Mouse (Mus musculus): ENCODE measurements at regions not wholly inside any gene's neighbourhood (a gene's known extent, or its start where the extent isn't known, plus 50 kb on each side); places are given as distances from the start of the nearest gene placed in this dataset.

- Histone ChIP-seq H3K4me1 (ENCODE audit: control insufficient read depth, insufficient read depth, low read length) (no peaks in the 10 kb centered on the region), H3K27me3 (ENCODE audit: control insufficient read depth, insufficient read depth, low read length) (no peaks in the 10 kb centered on the region), H3K4me3 (ENCODE audit: control insufficient read depth, low read depth, low read length) (no peak overlapping the region), H3K27ac (ENCODE audit: control insufficient read depth, insufficient read depth, low read depth, low read length) (no peak overlapping the region), H3K36me3 (ENCODE audit: control insufficient read depth, insufficient read depth, low read length) (no peaks in the 10 kb centered on the region)
- TF ChIP-seq CTCF (IDR thresholded peaks at IDR 0.05; ENCODE audit: control insufficient read depth, insufficient read depth, insufficient replicate concordance, low read depth, low read length) (no peak), POLR2A (IDR thresholded peaks at IDR 0.05; ENCODE audit: control insufficient read depth, low read depth, low read length) (no peak)
These were observed 152.9 kb downstream of the Hlx start for GRCm38 (mm10) chr1:184579475-184579874.

GRCm38 (mm10) chr1:184576527-184576926, 155.9 kb downstream of the Hlx start:
- Histone ChIP-seq H3K36me3 (ENCODE audit: control insufficient read depth, insufficient read depth, low read length) (no peaks in the 10 kb centered on the region), H3K4me3 (ENCODE audit: control insufficient read depth, low read depth, low read length) (no peak overlapping the region), H3K27me3 (ENCODE audit: control insufficient read depth, insufficient read depth, low read length) (no peaks in the 10 kb centered on the region), H3K4me1 (ENCODE audit: control insufficient read depth, insufficient read depth, low read length) (no peaks in the 10 kb centered on the region), H3K27ac (ENCODE audit: control insufficient read depth, insufficient read depth, low read depth, low read length) (no peak overlapping the region)
- TF ChIP-seq CTCF (IDR thresholded peaks at IDR 0.05; ENCODE audit: control insufficient read depth, insufficient read depth, insufficient replicate concordance, low read depth, low read length) (no peak), POLR2A (IDR thresholded peaks at IDR 0.05; ENCODE audit: control insufficient read depth, low read depth, low read length) (no peak)

GRCm38 (mm10) chr1:184573325-184573724, 159.1 kb downstream of the Hlx start:
- H3K4me1 ChIP-seq (ENCODE audit: control insufficient read depth, insufficient read depth, low read length), result no peaks in the 10 kb centered on the region
- no peak for TF ChIP-seq CTCF (IDR thresholded peaks at IDR 0.05; ENCODE audit: control insufficient read depth, insufficient read depth, insufficient replicate concordance, low read depth, low read length)
- TF ChIP-seq POLR2A (IDR thresholded peaks at IDR 0.05; ENCODE audit: control insufficient read depth, low read depth, low read length), result no peak

DNA sequence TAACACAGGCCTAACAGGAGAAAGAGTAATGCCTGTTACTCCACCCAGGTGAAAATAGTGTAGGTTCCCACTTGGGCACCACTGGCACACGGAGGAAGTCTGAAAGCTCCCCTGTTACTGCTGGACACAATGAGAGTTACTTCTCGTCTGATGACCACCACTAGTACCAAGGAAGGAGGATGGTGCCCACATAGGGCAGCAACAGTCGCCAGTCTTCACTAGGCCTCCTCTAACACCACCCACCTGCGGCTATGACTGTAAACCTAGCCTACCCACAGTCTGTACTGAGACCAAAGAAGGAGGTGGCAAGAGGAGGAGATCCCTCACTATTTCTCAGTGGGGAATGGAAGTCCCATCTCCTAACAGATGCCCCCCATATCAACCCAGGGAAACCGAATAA, 161.7 kb downstream of the Hlx start:
- Histone ChIP-seq H3K27me3 (ENCODE audit: control insufficient read depth, insufficient read depth, low read length) (no peaks in the 10 kb centered on the region), H3K4me1 (ENCODE audit: control insufficient read depth, insufficient read depth, low read length) (no peaks in the 10 kb centered on the region), H3K4me3 (ENCODE audit: control insufficient read depth, low read depth, low read length) (no peak overlapping the region), H3K27ac (ENCODE audit: control insufficient read depth, insufficient read depth, low read depth, low read length) (no peak overlapping the region), H3K36me3 (ENCODE audit: control insufficient read depth, insufficient read depth, low read length) (no peaks in the 10 kb centered on the region)
- TF ChIP-seq POLR2A (IDR thresholded peaks at IDR 0.05; ENCODE audit: control insufficient read depth, low read depth, low read length) (no peak), CTCF (IDR thresholded peaks at IDR 0.05; ENCODE audit: control insufficient read depth, insufficient read depth, insufficient replicate concordance, low read depth, low read length) (no peak)

More at GRCm38 (mm10) chr1:184573325-184573724, 159.1 kb downstream of the Hlx start:
- H3K27ac ChIP-seq (ENCODE audit: control insufficient read depth, insufficient read depth, low read depth, low read length), result no peak overlapping the region
- H3K36me3 ChIP-seq (ENCODE audit: control insufficient read depth, insufficient read depth, low read length), result no peaks in the 10 kb centered on the region
- no peaks in the 10 kb centered on the region for H3K27me3 ChIP-seq (ENCODE audit: control insufficient read depth, insufficient read depth, low read length)
- no peak overlapping the region for H3K4me3 ChIP-seq (ENCODE audit: control insufficient read depth, low read depth, low read length)

- no peak overlapping the region for H3K4me3 ChIP-seq (ENCODE audit: control insufficient read depth, low read depth, low read length)
- H3K27me3 ChIP-seq (ENCODE audit: control insufficient read depth, insufficient read depth, low read length), result no peaks in the 10 kb centered on the region
- no peaks in the 10 kb centered on the region for H3K36me3 ChIP-seq (ENCODE audit: control insufficient read depth, insufficient read depth, low read length)
- no peaks in the 10 kb centered on the region; the same call in 1 of the 2 replicates for H3K4me1 ChIP-seq (ENCODE audit: control insufficient read depth, insufficient read depth, low read length)
- TF ChIP-seq CTCF (IDR thresholded peaks at IDR 0.05; ENCODE audit: control insufficient read depth, insufficient read depth, insufficient replicate concordance, low read depth, low read length) (no peak), POLR2A (IDR thresholded peaks at IDR 0.05; ENCODE audit: control insufficient read depth, low read depth, low read length) (no peak)
- H3K27ac ChIP-seq (ENCODE audit: control insufficient read depth, insufficient read depth, low read depth, low read length), result no peak overlapping the region
These were observed 169.5 kb downstream of the Hlx start for GRCm38 (mm10) chr1:184562926-184563325.

DNA sequence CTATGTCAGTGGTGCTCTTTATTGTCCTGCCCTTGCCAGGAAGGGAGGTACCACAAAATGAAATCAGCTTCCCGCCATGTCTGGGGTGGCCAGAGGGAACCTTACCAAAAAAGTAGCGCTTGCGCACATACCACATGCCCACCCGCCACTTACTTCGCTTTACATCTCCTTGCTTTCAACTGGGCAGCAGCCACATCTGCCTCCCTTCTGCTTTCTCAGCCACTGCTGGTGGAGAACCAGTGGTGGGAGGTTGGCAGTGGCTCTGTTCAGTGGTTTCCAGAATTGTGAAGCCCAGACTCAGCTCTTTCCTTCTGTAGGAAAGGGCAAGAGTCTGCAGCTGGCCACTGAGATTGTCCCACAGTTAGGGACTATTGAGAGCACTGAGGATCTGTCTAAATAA, 170.2 kb downstream of the Hlx start:
- Histone ChIP-seq H3K27me3 (ENCODE audit: control insufficient read depth, insufficient read depth, low read length) (no peaks in the 10 kb centered on the region), H3K4me3 (ENCODE audit: control insufficient read depth, low read depth, low read length) (no peak overlapping the region), H3K4me1 (ENCODE audit: control insufficient read depth, insufficient read depth, low read length) (no peaks in the 10 kb centered on the region; the same call in 1 of the 2 replicates), H3K27ac (ENCODE audit: control insufficient read depth, insufficient read depth, low read depth, low read length) (no peak overlapping the region), H3K36me3 (ENCODE audit: control insufficient read depth, insufficient read depth, low read length) (no peaks in the 10 kb centered on the region)
- TF ChIP-seq CTCF (IDR thresholded peaks at IDR 0.05; ENCODE audit: control insufficient read depth, insufficient read depth, insufficient replicate concordance, low read depth, low read length) (no peak), POLR2A (IDR thresholded peaks at IDR 0.05; ENCODE audit: control insufficient read depth, low read depth, low read length) (no peak)

DNA sequence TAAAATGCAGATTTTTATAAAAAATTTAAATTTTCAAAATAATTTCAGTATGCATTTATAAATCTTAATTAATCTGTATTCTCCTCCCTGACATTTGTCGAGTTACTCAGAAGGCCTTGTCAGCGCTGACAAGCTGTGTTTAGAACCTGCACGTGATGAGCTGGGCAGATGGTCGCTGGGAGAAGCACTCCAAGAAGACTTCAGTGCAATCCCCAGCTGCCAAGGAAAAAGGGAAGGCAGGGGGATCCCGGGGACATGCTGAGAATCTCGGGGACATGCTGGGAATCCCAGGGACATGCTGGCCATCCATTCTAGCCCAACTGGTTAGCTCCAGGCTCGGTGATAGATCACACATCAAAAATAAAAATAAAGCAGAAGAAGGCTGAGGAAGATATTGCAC, 172.9 kb downstream of the Hlx start:
- TF ChIP-seq POLR2A (IDR thresholded peaks at IDR 0.05; ENCODE audit: control insufficient read depth, low read depth, low read length), result no peak
- no peak for TF ChIP-seq CTCF (IDR thresholded peaks at IDR 0.05; ENCODE audit: control insufficient read depth, insufficient read depth, insufficient replicate concordance, low read depth, low read length)
- H3K27ac ChIP-seq (ENCODE audit: control insufficient read depth, insufficient read depth, low read depth, low read length), result no peak overlapping the region
- H3K4me1 ChIP-seq (ENCODE audit: control insufficient read depth, insufficient read depth, low read length), result no peaks in the 10 kb centered on the region; the same call in 1 of the 2 replicates
- H3K27me3 ChIP-seq (ENCODE audit: control insufficient read depth, insufficient read depth, low read length), result no peaks in the 10 kb centered on the region
- no peak overlapping the region for H3K4me3 ChIP-seq (ENCODE audit: control insufficient read depth, low read depth, low read length)
- H3K36me3 ChIP-seq (ENCODE audit: control insufficient read depth, insufficient read depth, low read length), result no peaks in the 10 kb centered on the region

DNA sequence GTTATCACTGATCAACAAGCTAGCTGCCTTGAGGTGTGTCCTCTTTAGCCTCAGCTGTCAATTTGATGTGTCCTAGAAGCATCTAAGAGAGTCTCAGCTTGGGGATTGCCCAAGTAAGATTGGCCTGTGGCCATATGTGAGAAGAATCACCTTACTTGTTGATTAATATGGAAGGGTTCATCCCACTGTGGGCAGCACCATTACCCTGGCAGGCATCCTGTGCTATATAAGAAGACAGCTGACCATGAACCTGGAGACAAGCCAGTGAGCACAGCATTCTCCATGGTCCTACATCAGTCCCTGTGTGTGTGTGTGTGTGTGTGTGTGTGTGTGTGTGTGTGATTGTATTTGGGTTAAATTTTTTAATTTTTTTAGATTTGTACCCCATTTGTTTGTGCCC, 178.6 kb downstream of the Hlx start:
- Histone ChIP-seq H3K4me3 (ENCODE audit: control insufficient read depth, low read depth, low read length) (no peak overlapping the region), H3K36me3 (ENCODE audit: control insufficient read depth, insufficient read depth, low read length) (no peaks in the 10 kb centered on the region), H3K27me3 (ENCODE audit: control insufficient read depth, insufficient read depth, low read length) (no peaks in the 10 kb centered on the region), H3K4me1 (ENCODE audit: control insufficient read depth, insufficient read depth, low read length) (no peaks in the 10 kb centered on the region; the same call in 1 of the 2 replicates), H3K27ac (ENCODE audit: control insufficient read depth, insufficient read depth, low read depth, low read length) (no peak overlapping the region)
- TF ChIP-seq CTCF (IDR thresholded peaks at IDR 0.05; ENCODE audit: control insufficient read depth, insufficient read depth, insufficient replicate concordance, low read depth, low read length) (no peak), POLR2A (IDR thresholded peaks at IDR 0.05; ENCODE audit: control insufficient read depth, low read depth, low read length) (no peak)
